Mouse (Mus musculus) small intestine, adult 2 months (tissue): ENCODE results near the gene Prpf19.
A peak's percentile ranks its signal among the peaks of the same experiment; 100 is the strongest.

ENCODE experiments used
- CTCF ChIP-seq: fragments of 200-500 bp; IDR thresholded peaks from 2 replicates; pipeline ENCODE4 v1.5.1; 2012; ENCODE audit warnings: low read depth, mild to moderate bottlenecking, control low read depth, inconsistent platforms, low read length, moderate library complexity, mixed read lengths; ENCODE audit not compliant: insufficient replicate concordance, insufficient read length; ENCODE audit errors: extremely low read depth
- POLR2A ChIP-seq: fragments of 200-500 bp; IDR thresholded peaks from 2 replicates; pipeline ENCODE4 v1.6.1; 2012; ENCODE audit warnings: low read depth, mild to moderate bottlenecking, control low read depth, inconsistent platforms, low read length, moderate library complexity

GRCm38 (mm10) chr19:10907891-10908290, 12.9 kb downstream of the Prpf19 start:
- TF ChIP-seq POLR2A (no peak), CTCF (peak; percentile 80; the same call in 1 of the 2 replicates)
